Mouse (Mus musculus) neural tube, embryonic 13.5 days (tissue): Measurements from ENCODE around the gene Mta1. TPM values are rescaled to one million over a fixed set of nuclear protein-coding genes. Genes with fewer than 3 reads are reported as not detected.

Source experiments
- ATAC-seq: fragments of 200-750 bp; cut with Nextera tagmentation; 2 replicates; pipeline ENCODE4 v1.8.0; 2017; ENCODE audit warnings: low read depth, mild to moderate bottlenecking, moderate TSS enrichment, moderate library complexity
- H3K27ac ChIP-seq: fragments of 300-500 bp; sonication (generic); replicated peaks from 2 replicates; pipeline ENCODE4 v1.5.1; 2015; ENCODE audit warnings: moderate library complexity, mild to moderate bottlenecking, inconsistent platforms
- H3K27me3 ChIP-seq: fragments of 300-500 bp; sonication (generic); 2 replicates; pipeline ENCODE4 v1.6.1; 2015; ENCODE audit warnings: mild to moderate bottlenecking, inconsistent platforms
- H3K36me3 ChIP-seq: fragments of 300-500 bp; sonication (generic); 2 replicates; pipeline ENCODE4 v1.6.1; 2015; ENCODE audit warnings: mild to moderate bottlenecking, inconsistent platforms
- H3K4me1 ChIP-seq: fragments of 300-500 bp; sonication (generic); replicated peaks from 2 replicates; pipeline ENCODE4 v1.6.1; 2015; ENCODE audit warnings: inconsistent platforms
- H3K4me2 ChIP-seq: fragments of 300-500 bp; sonication (generic); 2 replicates; pipeline ENCODE4 v1.6.1; 2015; ENCODE audit warnings: inconsistent platforms, mild to moderate bottlenecking, moderate library complexity
- H3K4me3 ChIP-seq: fragments of 300-500 bp; sonication (generic); 2 replicates; pipeline ENCODE4 v1.5.1; 2015; ENCODE audit warnings: mild to moderate bottlenecking, inconsistent platforms
- H3K9ac ChIP-seq: fragments of 300-500 bp; sonication (generic); 2 replicates; pipeline ENCODE4 v1.6.1; 2015; ENCODE audit warnings: moderate library complexity, mild to moderate bottlenecking, inconsistent platforms
- H3K9me3 ChIP-seq: fragments of 300-500 bp; sonication (generic); 2 replicates; pipeline ENCODE4 v1.6.1; 2016; ENCODE audit warnings: inconsistent platforms
- WGBS: fragments of 180-500 bp; shearing (Covaris S2); methylation state at CpG from one replicate; pipeline ENCODE4 v1.1.7; 2015; 5-methylcytosine and 5-hydroxymethylcytosine counted together
- polyA plus RNA-seq: library from polyadenylated mRNA; unstranded; fragments of >200 nt; fragmentation: Nextera tagmentation; extraction: Ambion mirVana; gene quantifications from 2 replicates; pipeline ENCODE4 v1.2.1, GENCODE M21; 2015

Gene Mta1
- polyA plus RNA-seq, 1 experiment from 2014 or later = 14.8 TPM

DNA sequence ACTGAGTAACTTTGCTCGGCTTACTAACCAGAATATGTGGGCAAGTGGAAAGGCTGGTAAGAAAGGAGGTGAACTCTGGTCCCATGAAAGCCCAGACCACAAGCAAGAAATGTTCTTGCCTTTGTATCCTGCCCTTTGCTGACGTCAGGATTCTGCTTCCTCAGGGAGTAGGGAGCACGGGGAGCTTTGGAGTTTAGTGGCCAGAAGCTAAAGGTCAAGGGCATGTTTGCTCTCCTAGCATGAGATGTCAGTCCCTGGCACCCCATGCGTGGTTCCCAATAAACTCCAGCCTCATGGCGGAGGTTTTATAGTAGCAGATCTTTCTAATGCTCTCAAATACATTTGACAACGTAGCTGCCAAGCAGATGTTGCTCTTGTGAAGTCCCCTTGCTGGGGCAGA is 26.3 kb upstream of the Mta1 start:
- Histone ChIP-seq H3K9me3 (no peaks in the 10 kb centered on the region), H3K9ac (peak overlapping the region; percentile 12; the same call in 1 of the 2 replicates), H3K27ac (no peak overlapping the region), H3K36me3 (peaks cover 54% of the 10 kb centered on the region), H3K27me3 (no peaks in the 10 kb centered on the region), H3K4me2 (no peak overlapping the region), H3K4me3 (no peak overlapping the region), H3K4me1 (peaks cover 25% of the 10 kb centered on the region)
- 84% methylated on average over 6 of the region's 6 CpGs for WGBS
- ATAC-seq = no peak

DNA sequence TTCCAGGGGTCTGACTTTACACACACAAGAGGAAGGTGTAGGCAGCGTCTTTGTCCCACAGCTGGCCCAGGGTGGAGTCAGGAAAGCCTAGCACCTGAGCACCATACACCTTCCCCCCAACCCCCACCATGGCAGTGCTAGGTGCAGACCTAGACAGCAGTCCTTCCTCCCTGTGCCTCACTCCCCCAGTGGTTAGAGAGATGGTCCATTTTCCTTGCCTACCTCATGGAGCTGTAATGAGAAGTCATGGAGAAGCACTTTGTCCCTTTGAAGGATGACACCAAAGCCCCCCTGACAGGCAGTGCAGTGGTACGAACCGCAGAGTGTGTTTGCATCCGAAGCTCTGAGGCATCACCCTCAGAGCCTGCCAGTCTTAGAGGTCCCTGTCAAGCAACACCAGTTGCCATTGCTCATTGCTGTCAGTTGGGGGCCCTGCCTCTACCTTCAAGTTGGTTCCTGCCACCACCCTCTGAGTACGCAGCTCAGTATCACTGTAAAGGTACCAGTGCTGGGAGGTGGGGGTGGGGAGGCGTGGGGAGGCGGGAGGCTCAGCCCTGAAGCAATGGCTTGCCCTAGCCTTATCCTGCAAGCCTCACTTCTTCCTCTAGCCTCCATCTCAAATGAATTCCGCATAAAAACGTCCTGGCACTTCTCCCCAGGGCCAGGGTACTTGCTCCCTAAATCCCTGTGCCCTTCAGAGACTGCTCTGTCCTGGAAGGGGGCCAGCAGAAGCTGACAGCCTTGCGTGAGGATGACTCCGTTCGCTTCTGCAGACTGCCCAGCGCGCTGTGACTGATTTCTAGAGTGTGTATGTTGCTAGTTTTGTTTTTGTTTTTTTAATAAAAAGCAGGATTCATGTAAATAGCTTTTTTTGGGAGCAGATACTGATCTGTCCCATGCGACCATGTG is 24.4 kb upstream of the Mta1 start:
- no peaks in the 10 kb centered on the region for H3K27me3 ChIP-seq
- WGBS = 15% methylated on average over 15 of the region's 15 CpGs
- peak overlapping the region; percentile 95 for H3K4me2 ChIP-seq
- H3K9ac ChIP-seq = peak overlapping the region; percentile 84
- no peaks in the 10 kb centered on the region for H3K9me3 ChIP-seq
- H3K4me3 ChIP-seq = peak overlapping the region; percentile 50
- H3K36me3 ChIP-seq = peaks cover 36% of the 10 kb centered on the region
- peaks cover 25% of the 10 kb centered on the region for H3K4me1 ChIP-seq
- peak; percentile 51 for ATAC-seq
- H3K27ac ChIP-seq = peak overlapping the region; percentile 98

DNA sequence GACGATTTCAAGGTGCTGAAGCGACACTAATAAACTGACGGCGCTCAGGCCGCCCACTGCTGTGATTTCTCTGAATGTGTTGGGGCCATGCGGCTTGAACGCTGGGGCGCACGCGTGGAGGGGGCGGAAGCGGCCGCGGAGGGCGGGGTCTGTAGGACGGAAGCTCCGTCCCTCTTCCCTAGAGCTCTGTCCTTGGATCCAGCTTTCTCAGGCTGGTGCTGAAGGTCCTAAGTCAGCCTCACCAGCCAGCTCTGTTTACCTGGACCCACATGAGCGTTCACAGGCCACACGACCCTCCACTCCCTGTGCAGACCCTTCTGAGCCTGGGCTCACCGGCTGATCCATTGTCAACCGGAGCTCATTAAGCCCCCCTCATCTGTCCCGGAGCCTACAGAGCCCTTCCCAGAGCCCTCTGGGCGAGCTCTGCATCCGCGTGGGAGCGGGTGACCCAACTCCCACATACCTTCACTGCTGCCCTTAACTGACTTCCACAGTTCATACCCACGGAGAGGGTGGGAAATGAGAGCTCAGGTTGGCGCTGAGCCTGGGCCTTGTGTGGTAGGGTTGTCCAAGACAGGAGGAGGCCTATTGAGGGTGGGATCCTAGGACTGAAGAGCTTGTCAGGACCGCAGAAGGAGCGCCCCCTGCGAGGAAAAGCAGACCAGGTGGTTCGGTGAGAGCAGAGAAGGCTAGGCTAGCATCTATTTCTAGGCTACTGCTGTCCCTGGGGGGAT is 23.6 kb upstream of the Mta1 start, which contains the start of gene Tex22:
Gene Tex22 (plus strand): TSS at position 174 of the 734 bp plus-strand sequence.
- Histone ChIP-seq H3K27ac (peak within 1 kb of the TSS; percentile 98), H3K36me3 (peaks cover 28% of the 10 kb centered on the region), H3K27me3 (no peaks in the 10 kb centered on the region), H3K4me2 (peak within 1 kb of the TSS; percentile 95), H3K9me3 (no peaks in the 10 kb centered on the region), H3K4me1 (peaks cover 25% of the 10 kb centered on the region), H3K4me3 (peak within 1 kb of the TSS; percentile 50), H3K9ac (peak within 1 kb of the TSS; percentile 84)
- WGBS = 3% methylated on average over 32 of the region's 32 CpGs
- peak; percentile 93 for ATAC-seq

DNA sequence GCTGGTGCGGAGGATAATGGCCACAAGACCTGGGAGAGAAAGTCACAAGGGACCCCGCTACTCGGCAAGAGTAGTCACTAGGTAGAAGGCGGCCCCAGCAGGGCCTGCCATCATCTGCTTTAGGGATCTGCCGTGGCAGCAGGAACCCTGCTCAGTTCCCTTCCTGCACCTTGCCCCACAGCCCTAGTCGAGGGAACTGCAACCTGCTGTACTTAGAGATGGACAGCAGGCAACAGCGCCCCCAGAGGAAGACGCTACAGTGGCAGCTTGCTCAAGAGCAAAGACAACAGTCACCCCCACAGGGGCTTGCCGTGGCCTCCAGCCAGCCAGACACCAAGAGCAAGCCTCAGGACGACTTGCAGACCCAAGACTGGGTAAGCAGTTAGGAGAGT is 23.0 kb upstream of the Mta1 start:
- H3K9me3 ChIP-seq = no peaks in the 10 kb centered on the region
- peak overlapping the region; percentile 50 for H3K4me3 ChIP-seq
- H3K4me1 ChIP-seq = peaks cover 25% of the 10 kb centered on the region
- H3K9ac ChIP-seq = peak overlapping the region; percentile 84
- WGBS = 4% methylated on average over 10 of the region's 10 CpGs
- H3K36me3 ChIP-seq = peaks cover 22% of the 10 kb centered on the region
- H3K27ac ChIP-seq = peak overlapping the region; percentile 98
- H3K27me3 ChIP-seq = no peaks in the 10 kb centered on the region
- ATAC-seq = peak; percentile 83
- peak overlapping the region; percentile 95 for H3K4me2 ChIP-seq

DNA sequence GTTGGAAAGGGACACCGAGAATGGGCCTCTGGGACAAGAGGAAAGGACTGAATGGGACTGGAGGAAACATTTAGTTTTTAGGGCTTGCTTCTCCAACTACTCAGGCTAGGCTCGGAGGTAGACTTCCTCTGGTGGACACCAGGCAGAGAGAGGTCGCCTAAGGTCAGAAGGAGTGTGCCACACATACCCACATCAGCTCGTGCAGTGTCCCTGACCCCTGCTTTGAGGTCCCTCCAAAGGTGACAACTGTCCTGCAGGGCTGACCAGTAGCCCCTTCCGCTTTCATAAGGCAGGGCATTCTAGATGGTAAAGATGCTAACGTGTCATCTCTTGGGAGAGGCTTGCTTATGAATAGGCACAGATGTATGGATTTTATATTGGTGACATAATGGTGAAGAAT is 22.6 kb upstream of the Mta1 start:
- H3K4me1 ChIP-seq = peaks cover 25% of the 10 kb centered on the region
- peak overlapping the region; percentile 98 for H3K27ac ChIP-seq
- peak overlapping the region; percentile 84 for H3K9ac ChIP-seq
- no peak overlapping the region for H3K4me3 ChIP-seq
- ATAC-seq = no peak
- no peaks in the 10 kb centered on the region for H3K9me3 ChIP-seq
- H3K4me2 ChIP-seq = peak overlapping the region; percentile 95
- peaks cover 18% of the 10 kb centered on the region for H3K36me3 ChIP-seq
- H3K27me3 ChIP-seq = no peaks in the 10 kb centered on the region
- WGBS = 59% methylated on average over 6 of the region's 6 CpGs

DNA sequence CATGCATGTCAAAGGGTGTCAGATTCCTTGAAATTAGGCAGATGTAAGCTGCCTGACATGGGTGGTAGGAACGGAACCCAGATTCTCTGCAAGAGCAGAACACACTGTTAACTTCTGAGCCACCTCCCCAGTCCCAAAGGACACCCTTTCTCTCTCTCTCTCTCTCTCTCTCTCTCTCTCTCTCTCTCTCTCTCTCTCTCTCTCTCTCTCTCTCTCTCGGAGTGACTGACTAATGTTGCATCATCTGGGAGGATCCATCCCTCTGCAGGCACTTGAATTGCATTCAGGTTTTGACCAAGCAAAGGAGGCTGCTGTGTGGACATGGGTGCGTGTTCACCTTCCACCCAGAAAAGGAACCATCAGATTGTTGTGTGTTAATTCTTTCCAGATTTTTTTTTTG is 10.8 kb upstream of the Mta1 start:
- no peaks in the 10 kb centered on the region for H3K36me3 ChIP-seq
- H3K27me3 ChIP-seq = no peaks in the 10 kb centered on the region
- H3K4me1 ChIP-seq = no peaks in the 10 kb centered on the region
- H3K27ac ChIP-seq = no peak overlapping the region; the same call in 1 of the 2 replicates
- H3K9ac ChIP-seq = no peak overlapping the region
- no peak overlapping the region for H3K4me2 ChIP-seq
- ATAC-seq = no peak
- no peak overlapping the region for H3K4me3 ChIP-seq
- WGBS = 82% methylated on average over 2 of the region's 3 CpGs
- no peaks in the 10 kb centered on the region for H3K9me3 ChIP-seq

DNA sequence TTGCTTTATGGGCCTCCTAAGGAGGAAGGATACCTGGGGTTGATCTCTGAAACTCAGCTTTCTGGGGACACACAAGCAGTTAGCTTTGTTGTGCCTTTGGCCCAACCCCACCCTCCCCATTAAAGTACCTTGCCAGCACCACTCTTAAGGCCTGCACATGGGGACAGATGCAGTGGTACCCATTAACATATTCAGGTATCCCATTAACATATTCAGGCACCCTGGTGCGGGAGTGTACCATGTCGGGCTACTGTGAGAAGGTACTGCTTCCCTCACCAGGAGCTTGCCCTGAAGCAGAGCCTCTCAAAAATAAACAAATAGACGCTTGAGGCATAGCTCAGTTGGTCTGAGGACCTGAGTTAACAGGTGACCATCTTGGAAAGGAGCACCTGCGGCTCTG is 10.1 kb upstream of the Mta1 start:
- Histone ChIP-seq H3K27me3 (no peaks in the 10 kb centered on the region), H3K4me1 (no peaks in the 10 kb centered on the region), H3K4me3 (no peak overlapping the region), H3K36me3 (no peaks in the 10 kb centered on the region), H3K4me2 (no peak overlapping the region), H3K9ac (no peak overlapping the region), H3K27ac (no peak overlapping the region), H3K9me3 (no peaks in the 10 kb centered on the region)
- WGBS = 31% methylated on average over 4 of the region's 4 CpGs
- no peak for ATAC-seq

DNA sequence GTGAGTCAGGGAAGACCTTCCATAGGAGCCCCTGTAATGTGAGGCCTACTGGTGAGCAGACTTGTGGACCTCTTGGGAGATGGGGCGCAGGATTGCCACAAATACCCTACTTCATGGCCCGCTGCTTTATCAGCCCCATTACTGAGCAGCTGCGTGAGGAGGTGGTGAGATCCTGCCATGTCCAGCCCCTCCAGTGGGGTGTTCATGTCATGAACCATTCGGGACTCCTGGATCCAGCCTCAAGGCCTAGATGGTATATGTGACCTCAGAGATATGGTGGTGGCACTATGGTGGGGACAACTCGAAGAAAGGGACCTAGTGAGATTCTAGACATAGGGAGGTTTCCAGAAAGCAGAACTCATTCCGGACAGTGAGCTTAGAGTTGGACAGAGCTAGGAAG is 9.0 kb upstream of the Mta1 start:
- Histone ChIP-seq H3K4me3 (no peak overlapping the region), H3K9ac (no peak overlapping the region), H3K27me3 (no peaks in the 10 kb centered on the region), H3K9me3 (no peaks in the 10 kb centered on the region), H3K4me1 (no peaks in the 10 kb centered on the region), H3K27ac (no peak overlapping the region), H3K36me3 (no peaks in the 10 kb centered on the region), H3K4me2 (no peak overlapping the region)
- 90% methylated on average over 6 of the region's 6 CpGs for WGBS
- no peak for ATAC-seq

DNA sequence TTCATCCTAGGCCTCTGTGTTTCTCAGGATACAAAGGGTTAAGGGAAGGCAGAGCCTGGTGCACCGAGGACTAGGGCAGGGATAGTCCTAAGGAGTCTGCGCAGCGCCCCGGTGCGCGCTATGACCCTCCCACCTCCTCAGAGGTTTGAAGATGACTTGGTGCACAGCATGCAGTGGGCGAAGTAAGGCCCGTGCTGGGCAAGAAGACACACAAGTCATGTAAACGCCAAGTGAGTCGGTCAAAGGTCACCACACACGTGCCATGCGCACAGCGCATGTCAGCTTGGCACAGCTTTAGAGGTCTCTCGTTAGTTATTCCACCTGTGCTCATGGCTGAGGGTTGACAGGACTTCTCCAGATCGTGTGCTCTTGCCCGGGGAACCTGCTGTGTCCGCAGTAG is 8.0 kb upstream of the Mta1 start:
- H3K27ac ChIP-seq = no peak overlapping the region
- no peak overlapping the region for H3K9ac ChIP-seq
- 79% methylated on average over 17 of the region's 17 CpGs for WGBS
- no peaks in the 10 kb centered on the region for H3K4me1 ChIP-seq
- no peaks in the 10 kb centered on the region for H3K36me3 ChIP-seq
- no peaks in the 10 kb centered on the region for H3K27me3 ChIP-seq
- H3K4me2 ChIP-seq = no peak overlapping the region
- H3K4me3 ChIP-seq = no peak overlapping the region
- ATAC-seq = no peak
- no peaks in the 10 kb centered on the region for H3K9me3 ChIP-seq

DNA sequence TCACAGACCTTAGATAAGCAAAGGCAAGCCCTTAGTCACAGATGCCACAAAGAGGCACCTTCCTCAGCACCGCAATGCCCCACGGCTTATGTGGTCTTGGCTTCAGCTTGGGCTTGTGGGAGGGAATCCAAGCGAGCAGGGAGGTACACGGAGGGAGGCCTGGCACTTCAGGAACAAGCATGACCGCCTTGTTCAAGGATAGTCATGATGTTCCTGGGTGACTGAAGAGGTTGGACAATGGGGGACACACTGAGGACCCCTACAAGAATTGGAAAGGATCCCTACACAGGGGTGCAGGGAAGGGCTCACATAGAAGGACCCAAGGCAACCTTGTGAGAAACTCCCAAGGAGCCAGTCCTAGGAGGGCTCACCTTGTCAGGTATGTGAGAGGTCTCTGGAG is 1.0 kb upstream of the Mta1 start:
- no peak overlapping the region for H3K27ac ChIP-seq
- no peaks in the 10 kb centered on the region for H3K9me3 ChIP-seq
- no peaks in the 10 kb centered on the region for H3K27me3 ChIP-seq
- H3K4me3 ChIP-seq = peak overlapping the region; percentile 92
- H3K4me1 ChIP-seq = peaks cover 39% of the 10 kb centered on the region
- peak overlapping the region; percentile 86 for H3K4me2 ChIP-seq
- peak overlapping the region; percentile 100 for H3K9ac ChIP-seq
- no peaks in the 10 kb centered on the region for H3K36me3 ChIP-seq
- WGBS = 93% methylated on average over 5 of the region's 5 CpGs
- ATAC-seq = 0 out of 2 replicates have a peak, but pooled peaks have one; percentile 11

DNA sequence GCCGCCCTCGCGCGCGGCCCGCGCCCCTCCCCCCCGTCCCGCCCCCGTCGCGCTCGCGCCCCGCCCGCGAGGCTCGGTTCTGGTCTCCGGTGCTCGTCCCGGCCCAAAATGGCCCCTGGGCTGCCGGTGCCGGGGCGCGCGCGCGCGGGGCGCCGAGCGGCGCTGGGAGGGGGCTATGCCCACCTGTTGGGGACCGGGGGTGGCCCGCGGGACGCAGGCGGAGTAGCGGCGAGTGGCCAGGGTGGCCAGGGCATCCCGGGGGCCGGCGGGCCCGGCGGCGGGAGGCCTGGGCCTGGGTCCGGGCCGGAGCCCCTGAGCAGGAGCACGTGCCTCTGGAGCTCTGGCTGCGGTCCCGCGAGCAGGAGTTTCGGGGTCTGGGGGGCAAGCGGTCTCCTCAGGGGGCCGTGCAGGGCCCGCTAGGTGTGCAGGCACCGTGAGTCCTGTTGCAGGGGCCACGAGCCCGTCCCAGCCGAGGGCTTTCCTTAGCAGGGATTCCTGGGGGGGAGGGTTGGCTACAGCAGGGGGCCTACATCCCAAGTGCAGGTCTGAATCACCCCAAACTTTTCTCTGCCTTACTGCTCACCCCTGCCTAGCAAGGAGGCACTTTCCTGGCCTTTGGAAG is 563 bp downstream of the Mta1 start:
- 1% methylated on average over 38 of the region's 60 CpGs for WGBS
- no peaks in the 10 kb centered on the region for H3K27me3 ChIP-seq
- H3K9me3 ChIP-seq = no peaks in the 10 kb centered on the region
- peak; percentile 19 for ATAC-seq
- H3K36me3 ChIP-seq = no peaks in the 10 kb centered on the region
- peak overlapping the region; percentile 92 for H3K4me3 ChIP-seq
- H3K4me1 ChIP-seq = peaks cover 55% of the 10 kb centered on the region
- peak overlapping the region; percentile 94 for H3K4me2 ChIP-seq
- H3K9ac ChIP-seq = peak overlapping the region; percentile 100
- peak overlapping the region; percentile 85 for H3K27ac ChIP-seq
